Mouse (Mus musculus) megakaryocyte progenitor cell, adult 5-6 weeks (primary cell): ENCODE measurements around the gene Lrrc59. TPM values are rescaled to one million over a fixed set of nuclear protein-coding genes. Genes with fewer than 3 reads are reported as not detected.
A peak's percentile ranks its signal among the peaks of the same experiment; 100 is the strongest.
"Not testable (repeated sequence)": the region's sequence is repeated elsewhere in the genome, so short reads cannot be mapped to it uniquely, and the experiment has no call there.

ENCODE experiments used
- ATAC-seq: replicated peaks from 2 replicates; pipeline ENCODE4 v1.8.0; 2016; ENCODE audit warnings: mild to moderate bottlenecking, moderate TSS enrichment, inconsistent platforms; ENCODE audit not compliant: poor library complexity
- total RNA-seq, 2 experiments: library from RNA; stranded (forward) in 1 of 2; stranded (reverse) in 1 of 2; fragments of 157-497, 149-512 nt in 1 of 2; fragments of 200-1000 nt in 1 of 2; gene quantifications; 2 replicates each; pipeline versions ENCODE4 v1.2.3 to v1.2.4; 2015 to 2017

Lrrc59 gene
- total RNA-seq, 2 experiments from 2014 or later: 116 to 195 TPM

GRCm38 (mm10) chr11:94630199-94631011 is 838 bp downstream of the Lrrc59 start:
- peak; percentile 51 for ATAC-seq

- ATAC-seq: no peak
Observed at GRCm38 (mm10) chr11:94631969-94632368, 2.4 kb downstream of the Lrrc59 start.

GRCm38 (mm10) chr11:94632988-94633387 is 3.4 kb downstream of the Lrrc59 start:
- ATAC-seq: no peak

- ATAC-seq: no peak
Observed at GRCm38 (mm10) chr11:94634431-94634830, 4.9 kb downstream of the Lrrc59 start.

- no peak for ATAC-seq
Observed at GRCm38 (mm10) chr11:94644461-94645219, 15.1 kb downstream of the Lrrc59 start.

- ATAC-seq: no peak
Observed at GRCm38 (mm10) chr11:94646457-94646856, 16.9 kb downstream of the Lrrc59 start.

GRCm38 (mm10) chr11:94651241-94651640 is 21.7 kb downstream of the Lrrc59 start:
- ATAC-seq: not testable (repeated sequence)

GRCm38 (mm10) chr11:94652973-94653372 is 23.4 kb downstream of the Lrrc59 start:
- ATAC-seq: no peak

GRCm38 (mm10) chr11:94653663-94654436 is 24.3 kb downstream of the Lrrc59 start, which contains the start of the genes Mrpl27 and Eme1:
Mrpl27 (plus strand) TSS chr11:94653767.
Eme1 (minus strand) TSS chr11:94653964.
- peak; percentile 96 for ATAC-seq

- no peak for ATAC-seq
Observed at GRCm38 (mm10) chr11:94661344-94661743, 31.8 kb downstream of the Lrrc59 start.

GRCm38 (mm10) chr11:94665281-94665680 is 35.7 kb downstream of the Lrrc59 start:
- no peak for ATAC-seq

- ATAC-seq: no peak
Observed at GRCm38 (mm10) chr11:94674984-94675383, 45.4 kb downstream of the Lrrc59 start.

- no peak for ATAC-seq
Observed at GRCm38 (mm10) chr11:94675446-94675845, 45.9 kb downstream of the Lrrc59 start.

- ATAC-seq: peak; percentile 15; the same call in 1 of the 2 replicates
Observed at GRCm38 (mm10) chr11:94676308-94676707, 46.7 kb downstream of the Lrrc59 start.

GRCm38 (mm10) chr11:94676754-94677606 is 47.4 kb downstream of the Lrrc59 start, which contains the start of gene Xylt2:
Xylt2 (minus strand) TSS chr11:94677515.
- ATAC-seq: peak; percentile 98

- no peak for ATAC-seq
Observed at GRCm38 (mm10) chr11:94677607-94678145, 48.1 kb downstream of the Lrrc59 start.

- ATAC-seq: no peak
Observed at GRCm38 (mm10) chr11:94680639-94681038, 51.1 kb downstream of the Lrrc59 start.

- ATAC-seq: no peak
Observed at GRCm38 (mm10) chr11:94681640-94682039, 52.1 kb downstream of the Lrrc59 start.

- ATAC-seq: no peak
Observed at GRCm38 (mm10) chr11:94682427-94682826, 52.9 kb downstream of the Lrrc59 start.

GRCm38 (mm10) chr11:94687178-94687577 is 57.6 kb downstream of the Lrrc59 start:
- ATAC-seq: peak; percentile 48
